Mouse (Mus musculus) urinary bladder, postnatal 10 days (tissue): Measurements from ENCODE around the gene Pnrc1.

Source experiments
- DNase-seq: peaks from one replicate; pipeline ENCODE4 v3.0.0; 2022; ENCODE audit warnings: low spot score

Gene Pnrc1

GRCm38 (mm10) chr4:33270386-33271314 is 19.3 kb downstream of the Pnrc1 start:
- no peak for DNase-seq

DNA sequence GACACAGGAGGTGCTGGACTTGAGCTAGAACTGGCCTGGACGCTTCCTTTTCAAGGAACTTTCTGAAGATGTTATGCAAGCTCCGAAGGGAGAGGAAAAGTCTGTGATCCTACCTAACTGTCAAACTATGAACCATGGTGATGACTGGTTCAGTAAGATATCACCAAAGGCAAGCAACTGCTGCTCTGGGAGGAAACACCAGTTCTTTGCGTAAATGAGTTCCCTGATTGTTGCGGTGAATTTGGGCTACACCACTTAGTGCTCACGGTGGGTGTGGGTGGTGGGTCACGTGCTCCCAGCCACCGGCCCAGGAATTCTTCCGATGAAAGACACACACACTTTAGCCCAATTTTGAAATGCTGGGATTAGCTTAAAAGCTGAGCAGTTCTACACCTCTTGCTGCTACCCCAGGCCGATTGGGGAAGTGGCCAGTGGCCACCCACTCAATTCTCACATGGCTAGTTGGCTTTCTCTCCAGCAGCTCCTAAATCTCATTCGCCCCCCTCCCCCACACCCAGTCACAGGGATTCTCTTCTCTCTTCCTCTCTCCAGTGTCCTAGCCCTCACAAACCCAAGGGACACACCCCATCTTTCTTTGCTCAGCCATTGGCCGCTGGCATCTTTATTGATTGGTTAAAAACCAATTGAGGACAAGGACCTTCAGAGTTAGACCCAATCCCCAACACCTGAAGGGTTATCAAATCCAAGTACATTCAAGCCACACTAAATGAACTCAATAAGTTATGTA is 24.8 kb downstream of the Pnrc1 start:
- DNase-seq = no peak

DNA sequence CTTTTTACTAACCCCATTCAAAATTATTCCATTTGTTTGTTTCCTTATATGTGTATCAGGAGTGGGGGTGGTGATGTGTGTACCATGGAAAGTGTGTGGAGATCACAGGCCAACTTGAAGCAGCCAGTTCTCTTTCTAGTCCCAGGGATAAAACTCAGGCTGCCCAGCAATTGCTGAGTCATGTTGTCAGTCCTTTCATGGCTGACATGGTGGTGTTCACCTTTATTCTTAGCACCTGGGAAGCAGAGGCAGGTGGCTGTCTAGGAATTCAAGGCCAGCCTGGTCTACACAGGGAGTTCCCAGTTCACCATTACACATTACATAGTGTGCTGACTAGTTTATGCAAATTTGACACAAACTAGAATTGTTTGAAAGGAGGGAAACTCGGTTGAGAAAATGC is 27.1 kb downstream of the Pnrc1 start:
- no peak for DNase-seq

GRCm38 (mm10) chr4:33261311-33261753 is 28.6 kb downstream of the Pnrc1 start:
- DNase-seq = peak; percentile 57

DNA sequence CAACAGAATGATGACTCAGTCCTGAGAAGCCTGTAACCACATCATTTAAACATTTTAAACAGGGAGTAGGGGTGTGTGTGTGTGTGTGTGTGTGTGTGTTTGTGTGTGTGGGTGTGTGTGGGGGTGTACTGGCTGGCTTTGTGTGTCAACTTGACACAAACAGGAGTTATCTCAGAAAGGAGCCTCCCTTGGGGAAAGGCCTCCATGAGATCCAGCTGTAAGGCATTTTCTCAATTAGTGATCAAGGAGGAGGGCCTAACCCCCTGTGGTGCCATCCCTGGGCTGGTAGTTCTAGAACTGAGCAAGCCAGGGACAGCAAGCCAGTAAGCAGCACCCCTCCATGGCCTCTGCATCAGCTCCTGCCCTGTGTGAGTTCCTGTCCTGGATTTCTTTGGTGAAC is 29.7 kb downstream of the Pnrc1 start:
- DNase-seq = no peak

DNA sequence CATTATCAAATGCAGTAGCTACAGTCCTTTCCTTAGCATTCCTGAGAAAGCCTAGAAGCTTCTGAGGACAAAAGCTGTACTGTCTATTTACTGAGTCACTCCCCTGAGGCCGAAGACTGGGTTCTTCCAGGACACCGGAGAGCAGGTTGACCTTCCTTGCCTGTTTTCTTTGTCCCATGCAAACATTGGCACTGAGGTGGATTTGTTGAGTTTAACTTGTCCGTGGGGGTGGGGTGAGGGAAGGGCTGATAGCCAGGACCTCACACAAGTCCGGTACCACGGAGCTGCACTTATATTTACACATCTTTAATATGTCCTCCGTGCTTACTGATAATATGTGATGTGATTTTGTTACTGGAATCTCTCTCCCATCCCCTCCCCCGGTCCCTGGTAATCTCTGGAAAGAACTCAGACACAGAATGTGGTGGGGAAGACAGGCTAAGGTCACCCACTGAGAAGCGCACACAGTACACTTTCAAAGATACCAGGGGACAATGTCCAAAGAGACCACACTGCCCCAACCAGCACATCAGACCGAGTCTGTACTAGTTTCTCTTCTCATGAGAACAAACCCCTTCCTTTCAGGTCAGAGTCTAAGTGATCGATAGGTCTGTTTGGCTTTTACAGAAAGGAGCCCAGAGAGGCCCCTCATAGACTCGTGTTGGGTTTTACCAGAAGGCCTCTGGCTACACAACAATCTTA is 32.5 kb downstream of the Pnrc1 start:
- DNase-seq = no peak

- DNase-seq = no peak
Observed at GRCm38 (mm10) chr4:33254706-33255105, 35.3 kb downstream of the Pnrc1 start.

DNA sequence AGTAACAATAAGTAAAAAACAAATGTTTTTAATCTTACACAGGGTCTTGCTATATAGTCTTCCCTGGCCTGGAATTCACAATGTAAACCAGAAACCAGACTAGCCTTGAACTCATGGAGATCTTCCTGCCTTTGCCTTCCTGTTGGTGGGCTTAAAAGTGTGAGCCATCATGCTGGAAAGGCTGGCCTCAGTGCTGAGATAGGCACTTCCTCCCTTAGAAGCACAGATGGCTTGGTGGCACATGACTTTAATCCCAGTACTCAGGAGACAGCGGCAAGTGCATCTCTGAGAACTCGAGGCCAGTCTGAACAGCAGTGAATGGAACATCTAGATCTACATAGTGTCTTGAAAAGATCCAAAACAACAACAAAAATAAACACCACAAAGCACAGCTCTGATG is 39.1 kb downstream of the Pnrc1 start:
- no peak for DNase-seq

DNA sequence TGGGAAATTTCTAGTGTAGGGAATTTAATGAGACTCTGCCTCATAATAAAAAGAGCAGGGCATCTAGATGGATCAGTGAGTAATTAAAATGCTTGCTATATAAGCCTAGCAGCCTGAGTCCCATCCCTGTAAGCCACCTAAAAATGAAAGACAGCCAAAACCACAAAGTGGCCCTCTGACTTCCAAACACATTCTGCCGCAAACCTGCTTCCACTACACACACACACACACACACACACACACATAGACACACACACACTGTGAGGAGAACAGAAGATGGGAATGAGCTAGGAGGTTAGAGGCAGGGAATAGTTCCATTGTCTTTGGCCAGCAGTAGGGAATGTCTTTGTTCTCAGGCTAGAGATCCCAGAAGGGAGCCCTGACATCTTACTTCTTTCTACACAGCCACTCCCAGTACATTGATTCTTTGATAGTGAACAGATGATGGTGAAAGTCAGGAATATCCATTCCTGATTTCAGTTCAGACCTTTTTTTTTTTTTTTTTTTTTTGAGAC is 40.2 kb downstream of the Pnrc1 start:
- no peak for DNase-seq

DNA sequence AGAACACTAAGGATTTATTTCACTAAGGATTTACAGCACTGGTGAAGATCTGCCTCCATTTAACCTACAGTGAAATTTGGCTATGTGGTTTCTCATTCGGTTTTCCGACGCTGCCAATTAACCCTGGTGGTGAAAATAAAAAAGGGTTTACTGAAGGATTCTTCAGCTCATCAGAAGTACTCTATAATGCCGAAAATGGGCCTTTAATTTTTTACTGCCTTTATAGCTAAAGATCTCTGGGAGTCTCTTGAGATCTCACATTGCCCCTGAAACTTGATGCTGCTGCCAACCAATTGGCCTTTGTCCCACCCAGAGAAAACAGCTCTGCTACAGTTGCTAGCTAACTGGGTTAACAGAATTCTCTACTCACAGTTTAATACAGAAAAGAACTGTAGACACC is 41.0 kb downstream of the Pnrc1 start:
- no peak for DNase-seq

DNA sequence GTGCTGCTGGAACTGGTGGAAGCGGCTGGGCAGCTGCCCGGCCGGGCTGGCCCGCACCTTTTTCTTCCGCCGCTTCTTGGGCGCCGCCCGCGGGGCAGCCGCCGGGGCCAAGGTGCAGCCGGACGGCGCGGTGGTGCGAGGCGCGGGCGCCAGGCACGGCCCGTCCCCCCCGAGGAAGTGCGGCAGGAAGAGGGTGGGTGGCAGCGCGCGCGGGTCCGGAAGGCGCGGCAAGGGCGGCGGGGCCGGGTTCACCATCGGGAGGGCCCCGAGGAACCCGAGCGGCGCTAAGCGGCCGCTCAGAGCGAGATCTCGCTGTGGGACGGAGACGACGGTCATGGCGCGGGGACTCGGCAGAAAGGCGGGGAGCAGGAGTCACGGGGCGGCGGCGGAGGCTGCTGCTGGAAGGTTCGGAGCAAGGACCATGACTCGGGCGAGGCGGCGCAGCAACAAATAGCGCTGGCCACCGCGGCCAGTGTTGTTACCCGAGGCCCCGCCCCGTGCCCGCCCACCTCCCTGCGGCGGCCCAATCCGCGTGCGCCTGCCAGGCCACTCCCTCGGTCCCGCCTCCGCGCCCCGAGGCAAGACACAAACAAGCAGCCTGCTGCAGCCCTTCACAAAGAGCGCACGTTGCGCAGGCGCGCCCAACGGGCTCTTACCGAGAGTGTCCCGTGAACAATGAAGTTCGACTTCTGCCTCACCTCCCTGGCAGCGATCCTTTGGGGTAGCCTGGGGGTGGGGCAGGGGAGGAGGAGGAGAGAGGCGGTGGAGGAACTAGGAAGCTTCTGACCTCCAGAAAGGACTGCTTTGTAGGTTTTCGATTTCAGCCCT is 41.7 kb downstream of the Pnrc1 start:
- DNase-seq = peak; percentile 94

DNA sequence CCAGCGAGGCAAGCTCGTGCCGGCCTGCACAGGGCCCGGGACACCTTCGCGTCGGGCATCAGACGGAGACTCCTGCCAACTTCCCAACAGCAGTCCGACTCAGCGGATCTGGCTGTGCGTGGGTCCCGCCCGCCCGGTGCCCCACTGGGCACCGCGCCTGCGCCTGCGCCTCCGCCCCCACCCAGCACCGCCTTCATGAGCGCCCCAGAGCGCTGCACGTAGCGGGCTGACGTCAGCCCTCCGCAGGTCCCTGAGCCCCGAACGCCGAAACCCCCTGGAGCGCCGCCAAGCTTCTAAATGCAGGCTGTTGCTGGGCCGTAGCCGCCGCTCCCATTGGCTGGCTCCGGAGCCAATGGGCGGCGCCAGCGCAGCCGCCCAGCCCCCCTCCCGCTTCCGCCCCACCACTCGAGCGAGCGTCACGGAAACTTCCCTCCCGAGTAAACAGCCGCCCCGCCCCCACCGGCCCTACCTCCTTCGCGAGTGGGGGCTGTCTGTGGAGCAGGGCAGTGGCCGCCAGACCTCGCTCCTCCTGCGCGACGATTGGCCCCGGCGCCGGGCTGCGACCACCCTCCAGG is 42.4 kb downstream of the Pnrc1 start:
- DNase-seq = peak; percentile 98

- DNase-seq = no peak
Observed at GRCm38 (mm10) chr4:33245853-33246395, 44.0 kb downstream of the Pnrc1 start.

- DNase-seq = no peak
Observed at GRCm38 (mm10) chr4:33243921-33244320, 46.0 kb downstream of the Pnrc1 start.

- DNase-seq = no peak
Observed at GRCm38 (mm10) chr4:33243016-33243758, 46.8 kb downstream of the Pnrc1 start.

DNA sequence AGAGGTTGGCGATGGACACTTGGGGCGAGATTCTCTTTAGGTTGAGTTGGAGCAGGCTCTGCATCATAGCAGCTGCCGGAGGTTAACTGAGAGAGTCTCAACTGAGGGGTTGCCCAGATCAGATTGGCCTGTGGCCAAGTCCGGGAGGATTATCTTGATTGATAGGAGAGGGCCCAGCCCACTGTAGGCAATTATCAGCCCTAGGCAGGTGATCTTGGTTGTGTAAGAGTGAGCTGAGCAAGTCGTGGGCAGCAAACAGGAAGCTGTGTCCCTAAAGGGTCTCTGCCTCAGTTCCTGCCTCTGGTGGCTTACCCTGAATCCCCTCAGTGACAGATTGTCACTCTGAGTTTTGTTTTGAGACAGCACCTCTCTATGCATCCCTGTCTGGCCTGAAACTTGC is 47.4 kb downstream of the Pnrc1 start:
- DNase-seq = no peak

DNA sequence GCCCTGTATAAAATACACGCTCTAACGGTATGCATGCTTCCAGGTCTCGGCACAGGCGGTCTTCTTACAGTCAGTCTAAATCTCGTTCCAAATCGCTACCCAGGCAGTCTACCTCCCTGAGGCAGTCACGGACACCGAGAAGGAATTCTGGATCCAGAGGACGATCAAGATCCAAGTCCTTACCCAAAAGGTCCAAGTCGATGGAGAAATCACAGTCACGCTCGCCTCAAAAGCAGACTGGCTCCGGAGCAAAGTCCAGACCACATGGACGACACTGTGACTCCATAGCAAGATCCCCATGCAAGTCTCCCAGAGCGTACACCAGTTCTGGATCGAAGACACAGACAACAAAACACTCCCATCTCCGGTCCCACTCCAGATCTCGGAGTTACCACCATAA is 59.1 kb downstream of the Pnrc1 start:
- DNase-seq = no peak

DNA sequence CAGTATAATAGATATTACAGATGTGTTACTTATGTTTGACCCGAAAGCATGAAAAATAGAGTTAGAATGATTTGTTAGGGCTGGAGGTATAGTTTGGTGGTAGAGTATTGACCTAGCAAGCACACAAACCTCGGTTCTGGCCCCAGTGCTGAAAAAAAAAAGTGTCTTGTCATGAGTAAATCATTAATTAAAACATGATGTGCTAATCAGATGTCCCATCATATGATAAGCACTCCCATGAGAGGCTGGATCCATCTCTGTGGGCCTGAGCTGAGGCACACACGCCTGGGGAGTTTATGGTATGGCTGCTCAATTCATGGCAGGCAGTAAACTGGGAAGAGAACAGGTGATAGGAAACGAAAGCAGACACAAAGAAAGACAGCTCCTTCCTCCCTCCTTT is 60.3 kb downstream of the Pnrc1 start:
- no peak for DNase-seq

- no peak for DNase-seq
Observed at GRCm38 (mm10) chr4:33227164-33227563, 62.8 kb downstream of the Pnrc1 start.
